Mouse (Mus musculus): ENCODE results near the gene Col6a4. TPM values are rescaled to one million over a fixed set of nuclear protein-coding genes. Genes with fewer than 3 reads are reported as not detected.

The Col6a4 gene
- polyA plus RNA-seq, 1 experiment from 2014 or later = not detected

DNA sequence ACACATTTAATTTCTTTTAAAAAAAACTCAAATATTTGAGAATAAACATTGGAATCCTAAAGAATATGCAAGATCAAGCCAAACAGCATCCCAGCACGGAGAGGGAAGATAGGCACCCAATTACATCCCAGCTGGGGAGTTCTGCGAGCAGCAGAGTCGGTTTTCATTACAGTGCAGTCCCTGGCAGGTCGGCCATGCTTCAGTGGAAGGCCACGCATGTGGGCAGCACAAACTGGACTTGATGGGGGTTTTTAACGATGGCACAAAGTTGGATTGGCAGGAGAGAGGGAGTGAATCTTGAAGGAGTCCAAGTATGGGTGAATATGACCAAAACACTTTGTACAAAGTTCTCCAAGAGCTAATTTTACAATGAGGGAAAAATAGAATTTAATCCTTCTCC is 106.5 kb downstream of the Col6a4 start:
- Histone ChIP-seq H3K36me3 (no peaks in the 10 kb centered on the region), H3K9me3 (replicated peaks) (no peaks in the 10 kb centered on the region), H3K27me3 (replicated peaks) (no peaks in the 10 kb centered on the region), H3K4me1 (replicated peaks) (no peaks in the 10 kb centered on the region), H3K4me2 (no peak overlapping the region), H3K4me3 (no peak overlapping the region), H3K9ac (no peak overlapping the region), H3K27ac (ENCODE audit: poor library complexity, severe bottlenecking) (no peak overlapping the region)
- WGBS = 64% methylated on average over 6 of the region's 6 CpGs
- no peak for ATAC-seq (ENCODE audit: insufficient number of reproducible peaks, low FRiP score)

DNA sequence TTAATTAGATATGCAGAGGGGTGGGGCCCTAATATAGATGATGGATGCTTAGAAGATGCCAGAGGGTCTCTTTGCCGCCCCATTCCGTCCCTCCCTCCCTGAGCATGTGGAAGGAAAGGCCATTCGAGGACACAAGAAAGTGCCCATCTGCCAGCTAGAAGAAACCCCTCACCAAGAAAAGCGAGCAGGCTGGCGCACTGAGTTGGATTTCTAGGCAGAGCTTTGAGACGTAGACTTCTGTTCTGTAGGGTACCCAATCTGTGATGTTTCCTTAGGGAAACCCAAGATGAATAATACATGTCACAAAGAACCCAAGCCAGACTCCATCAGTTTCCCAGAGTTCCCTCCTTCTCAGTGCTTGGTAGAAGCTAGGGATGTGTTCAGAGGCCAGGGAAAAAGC is 107.1 kb downstream of the Col6a4 start:
- Histone ChIP-seq H3K27me3 (replicated peaks) (no peaks in the 10 kb centered on the region), H3K9me3 (replicated peaks) (no peaks in the 10 kb centered on the region), H3K4me2 (no peak overlapping the region), H3K36me3 (no peaks in the 10 kb centered on the region), H3K4me1 (replicated peaks) (no peaks in the 10 kb centered on the region), H3K27ac (ENCODE audit: poor library complexity, severe bottlenecking) (no peak overlapping the region), H3K9ac (no peak overlapping the region), H3K4me3 (no peak overlapping the region)
- ATAC-seq (ENCODE audit: insufficient number of reproducible peaks, low FRiP score) = no peak
- 84% methylated on average over 6 of the region's 6 CpGs for WGBS

DNA sequence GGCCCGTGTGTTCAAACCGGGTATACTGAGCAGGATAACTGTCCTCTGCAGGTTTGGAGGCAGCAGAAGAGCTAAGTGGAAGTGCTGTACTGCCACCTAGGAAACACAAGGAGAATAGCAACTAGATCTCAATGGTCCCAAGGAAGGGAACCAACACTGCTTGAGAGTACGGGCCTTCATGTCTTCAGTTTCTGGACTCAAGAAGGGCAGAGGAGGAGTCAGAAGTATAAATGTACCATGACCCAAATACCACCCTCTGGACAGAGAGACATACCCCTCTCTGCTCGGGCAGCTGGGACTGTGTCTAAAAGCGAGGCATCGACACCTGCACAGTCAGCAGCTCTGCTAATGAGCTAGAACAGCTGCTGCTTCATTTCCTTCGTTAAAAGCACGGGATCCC is 108.5 kb downstream of the Col6a4 start:
- no peak overlapping the region for H3K27ac ChIP-seq (ENCODE audit: poor library complexity, severe bottlenecking)
- no peaks in the 10 kb centered on the region for H3K36me3 ChIP-seq
- no peak overlapping the region for H3K4me3 ChIP-seq
- H3K4me1 ChIP-seq (replicated peaks) = no peaks in the 10 kb centered on the region
- H3K9me3 ChIP-seq (replicated peaks) = no peaks in the 10 kb centered on the region
- no peak overlapping the region for H3K9ac ChIP-seq
- no peak overlapping the region for H3K4me2 ChIP-seq
- 55% methylated on average over 8 of the region's 8 CpGs for WGBS
- 0 out of 2 replicates have a peak, but pooled peaks cover 5% of the 10 kb centered on the region for H3K27me3 ChIP-seq (replicated peaks)
- ATAC-seq (ENCODE audit: insufficient number of reproducible peaks, low FRiP score) = no peak

DNA sequence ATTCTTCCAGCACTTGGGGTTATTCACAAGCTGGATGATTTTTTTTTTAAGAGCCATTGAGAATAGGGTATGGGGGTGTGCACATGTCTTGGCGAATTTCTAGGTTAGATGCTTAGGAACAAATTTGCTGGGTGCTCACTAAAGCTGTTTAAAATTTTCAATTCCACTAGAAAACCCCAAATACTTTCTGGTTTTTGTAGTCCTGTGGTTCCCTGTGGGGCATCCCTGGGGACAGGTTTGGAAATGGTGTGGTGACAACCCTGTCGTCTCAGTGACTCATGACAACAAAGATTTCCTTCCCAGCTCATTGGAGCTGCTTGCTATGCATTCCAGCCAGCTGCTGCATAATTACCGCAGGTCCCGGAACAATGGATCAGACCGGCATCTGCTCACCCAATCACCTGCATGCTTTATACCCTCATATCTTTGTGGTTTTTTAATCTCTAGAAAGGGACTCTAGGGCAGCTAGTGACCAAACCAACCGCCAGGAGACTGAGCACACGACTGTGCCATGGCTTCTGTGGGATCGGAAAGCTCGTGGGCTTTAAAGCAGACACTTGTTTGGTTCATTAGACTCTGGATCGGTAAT is 111.6 kb downstream of the Col6a4 start:
- WGBS = 41% methylated on average over 10 of the region's 10 CpGs
- no peaks in the 10 kb centered on the region for H3K9me3 ChIP-seq (replicated peaks)
- H3K27me3 ChIP-seq (replicated peaks) = 0 out of 2 replicates have a peak, but pooled peaks cover 7% of the 10 kb centered on the region
- H3K4me1 ChIP-seq (replicated peaks) = no peaks in the 10 kb centered on the region
- no peaks in the 10 kb centered on the region for H3K36me3 ChIP-seq
- no peak for ATAC-seq (ENCODE audit: insufficient number of reproducible peaks, low FRiP score)
- H3K4me3 ChIP-seq = no peak overlapping the region
- no peak overlapping the region for H3K27ac ChIP-seq (ENCODE audit: poor library complexity, severe bottlenecking)
- H3K4me2 ChIP-seq = no peak overlapping the region
- H3K9ac ChIP-seq = no peak overlapping the region

DNA sequence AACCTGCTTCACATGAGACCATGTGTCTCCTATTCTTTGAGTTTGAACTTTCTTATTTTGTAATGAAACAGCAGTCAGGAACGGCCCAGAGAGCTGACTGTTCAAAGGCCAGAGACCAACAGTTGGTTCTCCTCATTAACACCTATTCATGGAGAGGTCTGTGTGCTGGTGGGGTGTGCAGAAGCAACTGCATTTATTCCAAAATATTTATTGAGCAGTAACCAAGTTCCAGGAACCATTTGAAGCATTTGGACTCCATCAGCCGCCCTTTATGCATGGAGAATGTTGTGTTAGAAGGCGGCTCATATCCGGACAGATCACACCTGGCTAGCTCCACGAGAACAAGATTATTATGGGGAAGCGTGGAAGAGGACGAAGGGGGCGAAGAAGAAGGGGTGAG is 118.1 kb downstream of the Col6a4 start:
- ATAC-seq (ENCODE audit: insufficient number of reproducible peaks, low FRiP score) = no peak
- Histone ChIP-seq H3K4me3 (no peak overlapping the region), H3K4me2 (no peak overlapping the region), H3K27me3 (replicated peaks) (peaks cover 17% of the 10 kb centered on the region), H3K36me3 (no peaks in the 10 kb centered on the region), H3K9ac (no peak overlapping the region), H3K9me3 (replicated peaks) (no peaks in the 10 kb centered on the region), H3K4me1 (replicated peaks) (0 out of 2 replicates have a peak, but pooled peaks cover 3% of the 10 kb centered on the region), H3K27ac (ENCODE audit: poor library complexity, severe bottlenecking) (no peak overlapping the region)
- WGBS = 87% methylated on average over 8 of the region's 8 CpGs

DNA sequence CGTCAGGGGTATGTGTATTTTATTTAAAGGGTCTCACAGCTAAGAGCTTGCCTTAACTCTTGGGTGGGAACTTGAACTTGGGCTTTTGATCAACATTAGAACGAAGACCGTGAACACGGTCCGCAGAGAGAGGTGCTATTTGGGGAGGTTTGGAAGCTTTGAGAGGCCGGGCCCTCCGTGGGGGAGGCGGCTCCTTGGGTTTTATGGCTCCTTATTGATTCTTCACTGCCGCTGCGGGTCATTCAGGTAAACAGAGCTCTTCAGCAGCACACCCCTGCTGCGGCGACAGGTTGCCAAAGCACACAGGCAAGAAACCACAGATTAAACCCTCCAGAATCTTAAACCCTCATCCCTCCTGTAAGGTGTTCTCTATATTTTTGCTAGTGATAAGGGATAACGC is 119.7 kb downstream of the Col6a4 start:
- Histone ChIP-seq H3K9me3 (replicated peaks) (no peaks in the 10 kb centered on the region), H3K27ac (ENCODE audit: poor library complexity, severe bottlenecking) (no peak overlapping the region), H3K4me1 (replicated peaks) (0 out of 2 replicates have a peak, but pooled peaks cover 3% of the 10 kb centered on the region), H3K36me3 (no peaks in the 10 kb centered on the region), H3K9ac (no peak overlapping the region), H3K4me2 (no peak overlapping the region), H3K27me3 (replicated peaks) (peaks cover 17% of the 10 kb centered on the region), H3K4me3 (no peak overlapping the region)
- 19% methylated on average over 13 of the region's 13 CpGs for WGBS
- no peak for ATAC-seq (ENCODE audit: insufficient number of reproducible peaks, low FRiP score)

DNA sequence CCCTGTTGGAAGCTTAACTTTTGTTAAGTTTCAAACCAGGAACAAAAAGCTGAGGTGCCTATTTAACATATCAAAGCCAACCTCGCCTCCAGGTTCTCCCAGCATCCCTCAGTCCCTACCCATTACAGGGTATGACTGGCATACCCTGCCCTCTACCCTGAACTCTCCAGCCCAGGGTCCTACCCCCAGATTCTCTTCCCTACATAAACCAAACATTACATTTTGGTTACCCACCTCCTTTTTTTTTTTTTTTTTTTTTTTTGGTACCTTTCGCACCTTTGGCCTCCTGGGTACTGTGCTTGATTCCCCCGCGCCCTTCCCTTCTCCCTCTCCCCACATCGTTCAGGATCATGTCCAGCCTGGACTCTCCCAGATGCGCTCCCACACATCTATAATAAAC is 120.3 kb downstream of the Col6a4 start:
- H3K4me1 ChIP-seq (replicated peaks) = 0 out of 2 replicates have a peak, but pooled peaks cover 3% of the 10 kb centered on the region
- no peak overlapping the region for H3K9ac ChIP-seq
- H3K4me3 ChIP-seq = no peak overlapping the region
- no peaks in the 10 kb centered on the region for H3K36me3 ChIP-seq
- H3K9me3 ChIP-seq (replicated peaks) = no peaks in the 10 kb centered on the region
- no peak for ATAC-seq (ENCODE audit: insufficient number of reproducible peaks, low FRiP score)
- no peak overlapping the region for H3K27ac ChIP-seq (ENCODE audit: poor library complexity, severe bottlenecking)
- no peak overlapping the region for H3K4me2 ChIP-seq
- H3K27me3 ChIP-seq (replicated peaks) = peaks cover 17% of the 10 kb centered on the region
- 52% methylated on average over 6 of the region's 6 CpGs for WGBS

DNA sequence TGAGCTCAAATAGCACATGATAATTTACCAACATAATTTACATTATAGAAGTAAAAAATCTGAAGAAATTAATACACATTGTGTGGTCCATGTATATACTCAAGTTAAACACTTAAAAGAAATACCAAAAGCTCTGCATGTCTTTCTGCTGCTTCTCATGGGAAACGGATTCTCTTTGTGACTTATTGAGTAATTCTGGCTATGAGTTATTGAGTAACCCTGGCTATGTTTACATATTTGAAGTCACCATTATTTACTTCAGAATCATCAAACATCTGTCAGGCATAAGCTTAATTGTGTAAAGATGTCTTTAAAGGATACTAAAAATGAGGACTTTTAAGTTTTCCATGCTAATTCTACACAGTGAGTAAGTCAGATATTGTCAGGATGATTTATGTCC is 122.8 kb downstream of the Col6a4 start:
- Histone ChIP-seq H3K4me2 (no peak overlapping the region), H3K27me3 (replicated peaks) (peaks cover 17% of the 10 kb centered on the region), H3K36me3 (no peaks in the 10 kb centered on the region), H3K4me3 (no peak overlapping the region), H3K9me3 (replicated peaks) (no peaks in the 10 kb centered on the region), H3K9ac (no peak overlapping the region), H3K27ac (ENCODE audit: poor library complexity, severe bottlenecking) (no peak overlapping the region), H3K4me1 (replicated peaks) (0 out of 2 replicates have a peak, but pooled peaks cover 3% of the 10 kb centered on the region)
- 83% methylated on average over 1 of the region's 1 CpGs for WGBS
- ATAC-seq (ENCODE audit: insufficient number of reproducible peaks, low FRiP score) = no peak

DNA sequence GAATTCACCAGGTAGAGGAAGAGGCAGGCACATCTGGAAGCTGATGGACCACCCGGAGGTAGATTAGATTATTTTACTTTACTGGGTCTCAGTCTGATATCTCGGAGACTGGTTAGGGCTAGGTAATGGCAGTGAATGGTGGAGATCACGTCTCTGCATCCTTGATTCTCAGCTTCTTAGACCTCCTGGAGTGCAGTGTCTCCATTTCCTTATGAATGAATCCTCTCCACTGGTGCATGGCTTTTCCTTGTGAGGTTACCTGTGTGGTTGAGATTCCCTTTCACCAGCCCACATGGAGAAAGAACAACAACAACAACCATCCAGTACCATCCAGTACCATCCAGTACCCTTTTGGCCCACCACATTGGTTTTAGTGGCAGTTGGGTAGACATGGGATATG is 124.6 kb downstream of the Col6a4 start:
- no peak for ATAC-seq (ENCODE audit: insufficient number of reproducible peaks, low FRiP score)
- WGBS = 76% methylated on average over 3 of the region's 3 CpGs

DNA sequence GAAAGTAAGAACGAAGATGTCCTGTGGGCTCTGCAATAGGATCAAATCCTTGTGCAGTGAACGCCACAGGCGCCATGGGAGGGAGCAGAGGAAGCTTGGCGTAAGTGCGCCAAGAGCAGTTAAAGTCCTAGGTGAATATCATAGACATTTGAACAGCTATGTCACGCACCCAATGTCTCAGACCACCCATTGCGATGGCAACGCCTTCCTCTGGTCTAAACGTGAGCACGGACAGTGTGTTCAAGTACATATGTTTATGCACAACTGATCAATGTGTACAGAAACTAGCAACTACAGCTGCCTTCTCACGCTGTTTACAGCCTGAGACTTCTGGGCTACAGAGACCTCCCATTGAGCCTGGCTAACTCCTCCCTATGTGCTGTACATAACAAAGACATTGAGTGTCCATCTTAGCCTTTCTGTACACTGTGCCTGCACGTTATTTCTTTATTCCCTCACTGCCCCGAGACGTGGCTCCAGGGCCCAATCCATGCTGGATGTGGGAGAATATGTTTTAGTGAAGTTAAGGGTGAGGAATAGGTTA is 125.2 kb downstream of the Col6a4 start:
- no peak overlapping the region for H3K4me3 ChIP-seq
- no peak for ATAC-seq (ENCODE audit: insufficient number of reproducible peaks, low FRiP score)
- H3K9me3 ChIP-seq (replicated peaks) = no peaks in the 10 kb centered on the region
- no peaks in the 10 kb centered on the region for H3K4me1 ChIP-seq (replicated peaks)
- H3K27ac ChIP-seq (ENCODE audit: poor library complexity, severe bottlenecking) = no peak overlapping the region
- H3K4me2 ChIP-seq = no peak overlapping the region
- no peak overlapping the region for H3K9ac ChIP-seq
- H3K36me3 ChIP-seq = no peaks in the 10 kb centered on the region
- H3K27me3 ChIP-seq (replicated peaks) = peaks cover 2% of the 10 kb centered on the region; the same call in 1 of the 2 replicates
- WGBS = 83% methylated on average over 14 of the region's 14 CpGs

More for the DNA sequence above, 124.6 kb downstream of the Col6a4 start:
- no peaks in the 10 kb centered on the region for H3K36me3 ChIP-seq
- peaks cover 8% of the 10 kb centered on the region for H3K27me3 ChIP-seq (replicated peaks)
- no peak overlapping the region for H3K9ac ChIP-seq
- no peak overlapping the region for H3K4me3 ChIP-seq
- H3K9me3 ChIP-seq (replicated peaks) = no peaks in the 10 kb centered on the region
- no peaks in the 10 kb centered on the region for H3K4me1 ChIP-seq (replicated peaks)
- H3K27ac ChIP-seq (ENCODE audit: poor library complexity, severe bottlenecking) = no peak overlapping the region
- no peak overlapping the region for H3K4me2 ChIP-seq

DNA sequence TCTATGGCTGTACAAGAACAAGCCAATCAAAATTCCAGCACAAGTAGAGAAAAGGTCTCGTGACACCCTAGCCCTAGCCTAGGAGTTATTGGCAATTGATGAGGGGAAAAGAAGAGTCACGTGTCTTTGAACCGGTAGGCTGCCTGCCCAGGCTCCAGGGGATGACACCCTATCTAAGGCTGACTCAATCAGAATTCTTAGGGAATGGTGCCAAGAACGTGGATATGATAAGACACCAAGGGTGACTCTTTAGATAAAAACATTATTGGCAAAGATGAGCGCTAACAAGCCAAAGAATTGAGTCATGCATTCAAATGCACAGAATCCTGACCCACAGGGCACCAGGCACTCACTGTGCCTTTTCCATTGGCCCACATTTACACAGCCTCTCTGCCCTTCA is 125.7 kb downstream of the Col6a4 start:
- Histone ChIP-seq H3K27ac (ENCODE audit: poor library complexity, severe bottlenecking) (no peak overlapping the region), H3K4me1 (replicated peaks) (no peaks in the 10 kb centered on the region), H3K9me3 (replicated peaks) (no peaks in the 10 kb centered on the region), H3K4me2 (no peak overlapping the region), H3K27me3 (replicated peaks) (peaks cover 2% of the 10 kb centered on the region; the same call in 1 of the 2 replicates), H3K36me3 (no peaks in the 10 kb centered on the region), H3K9ac (no peak overlapping the region), H3K4me3 (no peak overlapping the region)
- WGBS = 59% methylated on average over 5 of the region's 5 CpGs
- no peak for ATAC-seq (ENCODE audit: insufficient number of reproducible peaks, low FRiP score)

DNA sequence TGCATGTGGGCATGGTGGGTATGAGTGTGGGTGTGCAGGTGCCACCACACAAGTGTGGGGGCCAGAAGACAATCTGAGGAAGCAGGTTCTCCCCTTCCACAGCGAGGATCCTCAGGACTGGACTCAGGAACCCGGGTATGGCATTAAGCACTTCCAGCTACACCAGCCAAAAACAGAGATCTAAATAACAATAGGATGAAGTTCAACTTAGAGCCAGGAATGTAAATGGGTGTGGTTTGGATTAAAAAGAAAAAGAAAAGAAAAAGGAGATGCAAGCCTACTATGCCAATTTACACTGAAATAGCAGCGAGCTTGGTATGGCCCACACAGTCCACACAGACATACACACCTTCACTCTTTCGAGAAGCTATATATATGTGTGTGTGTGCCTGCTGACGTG is 128.6 kb downstream of the Col6a4 start:
- 74% methylated on average over 5 of the region's 5 CpGs for WGBS
- no peak for ATAC-seq (ENCODE audit: insufficient number of reproducible peaks, low FRiP score)
- H3K4me3 ChIP-seq = no peak overlapping the region

More for the DNA sequence above, 128.6 kb downstream of the Col6a4 start:
- Histone ChIP-seq H3K27me3 (replicated peaks) (0 out of 2 replicates have a peak, but pooled peaks cover 2% of the 10 kb centered on the region), H3K9ac (no peak overlapping the region), H3K27ac (ENCODE audit: poor library complexity, severe bottlenecking) (no peak overlapping the region), H3K36me3 (no peaks in the 10 kb centered on the region), H3K4me1 (replicated peaks) (no peaks in the 10 kb centered on the region), H3K9me3 (replicated peaks) (no peaks in the 10 kb centered on the region), H3K4me2 (no peak overlapping the region)
